Comparison of ENCODE assay signal across 21 mouse cellular contexts in the genomic region with DNA sequence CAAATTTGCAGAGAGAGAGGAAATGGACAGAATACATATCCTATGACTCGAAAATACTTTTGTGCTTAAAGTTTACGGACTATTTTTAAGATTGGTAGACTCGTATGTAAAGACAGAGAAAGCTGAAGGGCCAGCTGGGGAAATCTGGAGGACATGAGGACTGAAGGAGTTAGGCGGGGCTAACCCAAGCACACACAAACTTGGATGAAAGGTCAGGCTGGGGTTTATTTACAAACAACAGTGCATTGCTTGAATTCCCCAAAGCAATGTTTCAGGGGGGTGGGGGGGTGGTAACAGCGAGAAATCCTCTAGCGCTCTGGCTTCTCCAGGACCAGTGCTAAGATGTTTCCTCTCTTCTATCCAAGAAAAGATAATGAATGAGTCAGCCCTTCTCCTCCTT.
"Had no signal": no experiment of that assay in that cellular context is flagged by ENCODE, and none has a peak within 500 bp of the region (broad histone marks: within the 10 kb centered on the region; RNA-seq: fewer than 3 reads in every experiment).

No protein-coding gene starts in this region.

- H3K9ac ChIP-seq: heart, embryonic 12.5 days; hindbrain, embryonic 13.5 days; hindbrain, embryonic 15.5 days; limb, embryonic 13.5 days; limb, embryonic 15.5 days had no signal

- H3K9me3 ChIP-seq: heart, embryonic 10.5 days; heart, embryonic 12.5 days; hindbrain, embryonic 13.5 days; hindbrain, embryonic 15.5 days; limb, embryonic 13.5 days; limb, embryonic 15.5 days had no signal

- H3K27ac ChIP-seq: gastrocnemius, adult 2 months; heart, embryonic 10.5 days; hindbrain, embryonic 13.5 days; hindbrain, embryonic 15.5 days; hindbrain, postnatal 0 days; limb, embryonic 13.5 days; limb, embryonic 15.5 days had no signal

- H3K4me3 ChIP-seq: gastrocnemius, adult 2 months; heart, embryonic 10.5 days; heart, embryonic 12.5 days; hindbrain, embryonic 13.5 days; hindbrain, embryonic 15.5 days; limb, embryonic 13.5 days; limb, embryonic 15.5 days had no signal

- ATAC-seq: forebrain, embryonic 16.5 days; hindbrain, postnatal 0 days had no signal

- DNase-seq: gastrocnemius, adult 2 months; gastrocnemius, postnatal 10 days; gastrocnemius, postnatal 25 days; heart, adult 18-20 months; heart, postnatal 10 days; heart, postnatal 36 days; kidney, adult 11 months; kidney, adult 8-10 months; kidney, postnatal 14 days; kidney, postnatal 36 days; layer of hippocampus, adult 9-11 months; layer of hippocampus, postnatal 36 days; left cerebral cortex, postnatal 4 days had no signal

- H3K4me1 ChIP-seq: heart, embryonic 10.5 days; heart, embryonic 12.5 days; hindbrain, embryonic 13.5 days; hindbrain, embryonic 15.5 days; limb, embryonic 13.5 days; limb, embryonic 15.5 days had no signal

- H3K4me2 ChIP-seq: heart, embryonic 12.5 days; hindbrain, embryonic 13.5 days; hindbrain, embryonic 15.5 days; limb, embryonic 13.5 days; limb, embryonic 15.5 days had no signal

- H3K27me3 ChIP-seq: heart, embryonic 12.5 days; hindbrain, embryonic 13.5 days; hindbrain, embryonic 15.5 days; limb, embryonic 13.5 days; limb, embryonic 15.5 days had no signal

- H3K36me3 ChIP-seq: heart, embryonic 10.5 days; heart, embryonic 12.5 days; hindbrain, embryonic 13.5 days; hindbrain, embryonic 15.5 days; limb, embryonic 13.5 days; limb, embryonic 15.5 days had no signal
